Mouse (Mus musculus): ENCODE measurements around the gene Casp3.

Gene Casp3

GRCm38 (mm10) chr8:46686664-46687336, 69.7 kb downstream of the Casp3 start:
- DNase-seq (ENCODE audit: low read depth) = peak; percentile 77
